Mouse (Mus musculus) hindbrain, embryonic 11.5 days (tissue): ENCODE results near the gene Snx10. TPM values are rescaled to one million over a fixed set of nuclear protein-coding genes. Genes with fewer than 3 reads are reported as not detected.

Source experiments
- ATAC-seq: fragments of 200-750 bp; cut with Nextera tagmentation; 2 replicates; pipeline ENCODE4 v1.8.0; 2017; ENCODE audit warnings: mild to moderate bottlenecking, moderate TSS enrichment, moderate library complexity; ENCODE audit not compliant: low FRiP score
- DNase-seq: peaks from one replicate; pipeline ENCODE4 v3.0.0-alpha.2; 2015; ENCODE audit warnings: low spot score
- H3K27ac ChIP-seq: fragments of 300-500 bp; sonication (generic); 2 replicates; pipeline ENCODE4 v1.5.1; 2014; ENCODE audit warnings: mild to moderate bottlenecking, low read depth, low read length
- H3K27me3 ChIP-seq: fragments of 300-500 bp; sonication (generic); 2 replicates; pipeline ENCODE4 v1.6.1; 2014; ENCODE audit warnings: mild to moderate bottlenecking, low read length, moderate library complexity, mixed read lengths; ENCODE audit not compliant: control insufficient read depth, insufficient read depth
- H3K36me3 ChIP-seq: fragments of 300-500 bp; sonication (generic); 2 replicates; pipeline ENCODE4 v1.6.1; 2014; ENCODE audit warnings: mild to moderate bottlenecking, low read length, moderate library complexity, mixed read lengths; ENCODE audit not compliant: control insufficient read depth, insufficient read depth
- H3K4me1 ChIP-seq: fragments of 300-500 bp; sonication (generic); replicated peaks from 2 replicates; pipeline ENCODE4 v1.6.1; 2014; ENCODE audit warnings: low read length, mixed read lengths; ENCODE audit not compliant: control insufficient read depth, insufficient read depth
- H3K4me2 ChIP-seq: fragments of 300-500 bp; sonication (generic); replicated peaks from 2 replicates; pipeline ENCODE4 v1.6.1; 2014; ENCODE audit warnings: mild to moderate bottlenecking, low read depth, low read length
- H3K4me3 ChIP-seq: fragments of 300-500 bp; sonication (generic); 2 replicates; pipeline ENCODE4 v1.5.1; 2014; ENCODE audit warnings: low read depth, low read length
- H3K9ac ChIP-seq: fragments of 300-500 bp; sonication (generic); 2 replicates; pipeline ENCODE4 v1.6.1; 2014; ENCODE audit warnings: low read depth, low read length
- H3K9me3 ChIP-seq: fragments of 300-500 bp; sonication (generic); 2 replicates; pipeline ENCODE4 v1.6.1; 2016; ENCODE audit warnings: low read length; ENCODE audit not compliant: control insufficient read depth
- WGBS: fragments of 180-500 bp; shearing (Covaris S2); extraction: QIAGEN DNeasy Blood & Tissue Kit; methylation state at CpG from one replicate; pipeline ENCODE4 v1.1.7; 2014; 5-methylcytosine and 5-hydroxymethylcytosine counted together
- polyA plus RNA-seq: library from polyadenylated mRNA; unstranded; fragments of >200 nt; fragmentation: Nextera tagmentation; extraction: Ambion mirVana; gene quantifications from 2 replicates; pipeline ENCODE4 v1.2.1, GENCODE M21; 2014

Gene Snx10
- polyA plus RNA-seq, 1 experiment from 2014 or later, result 47.6 TPM

DNA sequence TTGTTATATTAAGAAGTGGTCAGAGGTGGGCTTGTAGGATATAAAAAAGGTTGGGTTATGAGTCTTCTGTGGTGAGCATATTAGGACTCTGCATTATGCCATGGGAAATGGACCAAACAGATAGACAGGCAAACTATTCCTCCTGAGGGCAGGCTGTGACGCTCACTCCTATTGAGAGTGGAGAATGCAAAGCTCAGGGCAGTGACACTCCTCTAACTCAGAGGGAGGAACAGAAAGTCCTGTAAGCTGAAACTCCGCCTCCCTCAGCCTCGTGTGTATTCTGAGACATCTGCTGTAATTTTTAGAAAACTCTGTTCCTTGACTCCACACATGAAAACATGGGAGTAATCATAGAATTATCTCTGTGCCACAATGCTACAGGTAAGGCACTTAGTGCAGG lies 106.0 kb downstream of the Snx10 start:
- no peak for ATAC-seq
- Histone ChIP-seq H3K4me3 (no peak overlapping the region), H3K27me3 (no peaks in the 10 kb centered on the region), H3K4me1 (no peaks in the 10 kb centered on the region), H3K9me3 (no peaks in the 10 kb centered on the region), H3K27ac (no peak overlapping the region), H3K4me2 (no peak overlapping the region), H3K36me3 (no peaks in the 10 kb centered on the region), H3K9ac (no peak overlapping the region)
- WGBS, result 54% methylated on average over 3 of the region's 3 CpGs
- DNase-seq, result no peak

DNA sequence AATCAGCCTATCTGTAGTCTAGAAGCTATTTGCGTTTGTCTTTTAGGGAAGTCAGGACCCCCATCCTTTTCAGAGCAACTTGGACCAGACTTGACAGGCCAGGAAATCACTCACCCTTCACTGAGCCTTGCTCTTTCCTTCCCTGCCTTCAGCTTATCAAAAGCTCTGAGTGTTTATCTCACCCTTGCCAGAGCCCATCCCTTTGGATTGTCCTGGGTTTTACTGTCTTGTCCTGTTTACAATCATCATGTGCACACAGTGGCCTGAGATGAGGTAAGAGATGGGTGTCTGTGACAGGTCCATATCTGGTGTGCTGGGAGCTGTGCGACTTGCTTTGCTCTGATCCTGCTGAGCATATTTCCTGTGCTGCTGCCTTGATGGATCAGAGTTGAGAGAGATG lies 106.5 kb downstream of the Snx10 start:
- Histone ChIP-seq H3K9ac (no peak overlapping the region), H3K9me3 (no peaks in the 10 kb centered on the region)

DNA sequence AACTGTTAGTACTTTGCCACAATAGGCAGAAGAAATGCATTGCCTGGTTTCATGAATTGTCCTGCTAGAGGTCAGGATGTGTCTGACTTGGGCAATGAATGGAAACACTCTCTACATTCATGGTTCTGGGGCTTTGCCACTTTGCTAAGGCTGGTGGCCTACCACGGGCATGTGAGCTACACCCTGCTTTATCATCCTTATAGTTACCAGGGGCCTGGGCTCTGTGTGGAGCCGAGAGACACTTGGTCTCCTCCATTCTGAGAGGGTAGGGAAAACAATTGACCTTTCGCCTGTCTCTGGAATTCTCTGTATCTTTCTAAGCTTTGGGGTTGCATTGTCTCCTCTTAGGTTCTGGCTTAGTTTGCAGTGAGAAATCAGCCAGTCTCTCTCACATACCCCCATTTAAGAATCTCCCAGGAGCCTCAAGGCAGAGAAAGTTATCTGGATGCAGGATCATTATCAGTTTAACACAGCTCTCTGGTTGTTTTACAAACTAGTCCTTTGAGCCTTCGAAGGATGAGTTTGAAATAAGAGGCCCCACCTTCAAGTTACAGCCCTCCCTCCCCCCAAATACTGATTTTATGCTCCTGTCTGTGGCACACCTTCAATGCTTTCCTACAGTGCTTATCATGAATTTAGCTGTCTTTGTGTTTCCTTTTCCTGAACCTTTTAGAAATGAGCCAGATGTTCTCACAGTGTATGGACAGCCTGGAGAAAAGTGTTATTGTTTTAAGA lies 109.4 kb downstream of the Snx10 start:
- 70% methylated on average over 4 of the region's 4 CpGs for WGBS
- no peak overlapping the region for H3K4me3 ChIP-seq
- no peak overlapping the region for H3K4me2 ChIP-seq
- H3K4me1 ChIP-seq, result no peaks in the 10 kb centered on the region
- no peak overlapping the region for H3K9ac ChIP-seq
- ATAC-seq, result no peak
- no peaks in the 10 kb centered on the region for H3K27me3 ChIP-seq
- no peaks in the 10 kb centered on the region for H3K36me3 ChIP-seq
- no peak overlapping the region for H3K27ac ChIP-seq
- no peaks in the 10 kb centered on the region for H3K9me3 ChIP-seq
- no peak for DNase-seq

More for the DNA sequence above, 106.5 kb downstream of the Snx10 start:
- no peak overlapping the region for H3K4me2 ChIP-seq
- WGBS, result 74% methylated on average over 2 of the region's 2 CpGs
- H3K4me1 ChIP-seq, result no peaks in the 10 kb centered on the region
- no peak overlapping the region for H3K27ac ChIP-seq
- H3K4me3 ChIP-seq, result no peak overlapping the region
- DNase-seq (no peak), ATAC-seq (no peak)
- H3K27me3 ChIP-seq, result no peaks in the 10 kb centered on the region
- no peaks in the 10 kb centered on the region for H3K36me3 ChIP-seq

DNA sequence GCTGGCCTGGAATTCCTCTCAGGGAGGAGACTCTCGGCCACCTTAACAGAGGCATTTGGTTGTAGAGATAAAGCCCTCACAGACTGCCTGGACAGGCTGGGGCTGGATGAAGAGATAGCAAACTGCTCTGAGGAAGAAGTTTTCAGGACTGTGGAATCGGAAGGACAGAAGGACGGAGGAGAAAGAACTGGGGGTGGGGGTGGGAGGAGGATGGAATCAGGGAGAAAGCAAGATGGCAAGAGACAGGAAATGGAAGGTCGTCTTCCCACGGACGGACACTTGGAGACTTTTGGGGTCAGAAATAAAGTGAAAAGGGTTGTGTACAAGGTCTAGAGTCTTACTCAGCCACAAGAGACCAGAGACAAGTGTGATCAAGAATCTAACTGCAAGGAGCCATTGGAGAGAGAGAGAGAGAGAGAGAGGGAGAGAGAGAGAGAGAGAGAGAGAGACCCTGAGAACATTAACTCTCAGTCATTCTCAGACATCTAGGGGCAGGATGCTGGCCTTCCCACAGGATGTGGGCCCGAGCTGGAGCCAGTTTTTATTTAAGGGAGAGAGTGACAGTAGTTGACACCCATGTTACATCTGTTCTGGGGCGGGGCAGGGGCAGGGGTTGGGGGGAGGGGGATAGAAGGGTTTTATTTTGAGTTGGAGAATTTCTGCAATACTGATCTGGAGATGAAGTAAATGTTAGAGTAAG lies 110.1 kb downstream of the Snx10 start:
- no peaks in the 10 kb centered on the region for H3K9me3 ChIP-seq
- H3K36me3 ChIP-seq, result no peaks in the 10 kb centered on the region
- H3K27me3 ChIP-seq, result no peaks in the 10 kb centered on the region
- no peak overlapping the region for H3K4me2 ChIP-seq
- no peak overlapping the region for H3K27ac ChIP-seq
- no peak for DNase-seq
- WGBS, result 58% methylated on average over 8 of the region's 8 CpGs
- no peak overlapping the region for H3K9ac ChIP-seq
- H3K4me1 ChIP-seq, result no peaks in the 10 kb centered on the region
- ATAC-seq, result no peak
- no peak overlapping the region for H3K4me3 ChIP-seq

DNA sequence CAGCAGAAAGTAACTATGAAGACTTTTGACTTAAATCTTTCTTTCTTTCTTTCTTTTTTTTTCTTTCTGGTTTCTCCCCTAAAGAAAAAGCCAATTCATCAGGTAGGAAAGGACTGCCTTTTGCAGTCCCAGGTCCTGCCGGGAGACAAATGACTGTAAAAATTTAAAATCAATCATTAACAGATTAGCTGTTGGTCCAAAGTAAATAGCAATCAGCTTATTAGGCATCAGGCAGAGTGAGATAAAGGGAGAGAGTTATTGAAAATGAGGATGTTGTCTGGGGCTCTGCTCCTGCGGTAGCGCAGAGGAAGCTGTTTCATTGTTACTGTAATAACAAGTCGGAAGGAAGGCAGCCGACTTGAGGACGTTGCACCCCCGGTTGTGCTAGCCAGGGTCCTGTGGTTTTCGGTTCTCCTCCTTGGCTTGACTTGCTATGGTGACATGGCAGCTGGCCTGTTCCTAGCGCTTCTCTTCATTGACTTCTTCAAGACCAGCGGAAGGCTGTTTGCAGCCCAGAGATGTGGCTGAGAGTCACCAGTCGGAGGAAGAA lies 112.4 kb downstream of the Snx10 start:
- H3K4me1 ChIP-seq, result no peaks in the 10 kb centered on the region
- no peak overlapping the region for H3K9ac ChIP-seq
- no peak overlapping the region for H3K27ac ChIP-seq
- DNase-seq (no peak), ATAC-seq (no peak)
- no peaks in the 10 kb centered on the region for H3K27me3 ChIP-seq
- H3K4me3 ChIP-seq, result no peak overlapping the region
- H3K4me2 ChIP-seq, result no peak overlapping the region
- 72% methylated on average over 11 of the region's 11 CpGs for WGBS
- H3K36me3 ChIP-seq, result no peaks in the 10 kb centered on the region
- H3K9me3 ChIP-seq, result no peaks in the 10 kb centered on the region

Other genes starting within 250 kb of the Snx10 start
- 2.6 and 2.7 TPM in 2 replicates for gene Nfe2l3, start 91.2 kb upstream of the Snx10 start, polyA plus RNA-seq
- 1,561 and 1,692 TPM in 2 replicates for gene Hnrnpa2b1, start 54.0 kb upstream of the Snx10 start, polyA plus RNA-seq
- 660 and 672 TPM in 2 replicates for gene Cbx3, start 53.5 kb upstream of the Snx10 start, polyA plus RNA-seq